Mouse (Mus musculus) CH12.LX (cell line): ENCODE measurements at regions not wholly inside any gene's neighbourhood (a gene's known extent, or its start where the extent isn't known, plus 50 kb on each side); places are given as distances from the start of the nearest gene placed in this dataset.

Experiments used
- DNase-seq: peaks from one replicate; pipeline ENCODE4 v3.0.0-alpha.2; 2013; ENCODE audit errors: extremely low read depth
- H3K27ac ChIP-seq: 2 replicates; pipeline ENCODE4 v1.5.1; 2012; ENCODE audit warnings: low read depth, mild to moderate bottlenecking, control low read depth, moderate library complexity; ENCODE audit not compliant: insufficient read depth
- H3K27me3 ChIP-seq: replicated peaks from 2 replicates; pipeline ENCODE3; 2012; ENCODE audit warnings: inconsistent platforms
- H3K36me3 ChIP-seq, 2 experiments: replicated peaks in 1 of 2; 2 replicates each; pipeline versions ENCODE3 to v1.6.1; 2012; ENCODE audit warnings: inconsistent platforms in 1 of 2, low read length in 1 of 2, mild to moderate bottlenecking in 1 of 2, mixed read lengths in 1 of 2, moderate library complexity in 1 of 2; ENCODE audit not compliant: control insufficient read depth in 1 of 2, insufficient read depth in 1 of 2
- H3K4me1 ChIP-seq, 2 experiments: 2 replicates each; pipeline ENCODE4 v1.6.1; 2012; ENCODE audit warnings: inconsistent platforms in 1 of 2, moderate library complexity in 1 of 2; ENCODE audit not compliant: insufficient read depth in 2 of 2, control insufficient read depth in 1 of 2
- H3K4me2 ChIP-seq: 2 replicates; pipeline ENCODE4 v1.6.1; 2012; ENCODE audit warnings: low read depth, mild to moderate bottlenecking, control low read depth; ENCODE audit not compliant: poor library complexity, insufficient read depth, severe bottlenecking
- H3K4me3 ChIP-seq, 3 experiments: fragments of 150-350 bp in 1 of 3; sonication (generic) in 1 of 3; replicated peaks in 1 of 3; 2 replicates each; pipeline versions ENCODE3 to v1.5.1; 2011 to 2012; ENCODE audit warnings: low read depth in 2 of 3, low read length in 2 of 3, mild to moderate bottlenecking in 2 of 3, moderate library complexity in 2 of 3, control low read depth in 1 of 3, improper control_type of control experiment in 1 of 3, inconsistent platforms in 1 of 3, mixed read lengths in 1 of 3; ENCODE audit not compliant: poor library complexity in 1 of 3
- H3K79me2 ChIP-seq: replicated peaks from 2 replicates; pipeline ENCODE4 v1.6.1; 2012; ENCODE audit warnings: mild to moderate bottlenecking, moderate library complexity; ENCODE audit not compliant: control insufficient read depth, poor library complexity, insufficient read depth, severe bottlenecking; ENCODE audit errors: extremely low read depth
- H3K9ac ChIP-seq: 2 replicates; pipeline ENCODE4 v1.6.1; 2012; ENCODE audit warnings: low read depth, mild to moderate bottlenecking, control low read depth, moderate library complexity; ENCODE audit not compliant: insufficient read depth
- H3K9me3 ChIP-seq: replicated peaks from 2 replicates; pipeline ENCODE3; 2012; ENCODE audit warnings: low read length, inconsistent platforms, mixed read lengths
- BHLHE40 ChIP-seq: IDR thresholded peaks from 2 replicates; pipeline ENCODE4 v1.6.1; 2011; ENCODE audit warnings: mild to moderate bottlenecking, low read depth, low read length, improper control_type of control experiment
- CHD2 ChIP-seq: IDR thresholded peaks from 2 replicates; pipeline ENCODE4 v1.6.1; 2011; ENCODE audit warnings: low read length, improper control_type of control experiment
- ELF1 ChIP-seq: IDR thresholded peaks from 2 replicates; pipeline ENCODE4 v1.6.1; 2014; ENCODE audit warnings: low read depth, mild to moderate bottlenecking, inconsistent platforms, low read length, improper control_type of control experiment
- EP300 ChIP-seq: IDR thresholded peaks from 2 replicates; pipeline ENCODE4 v1.6.1; 2011; ENCODE audit warnings: low read length, improper control_type of control experiment
- ETS1 ChIP-seq: conservative IDR thresholded peaks from 2 replicates; pipeline ENCODE4 v1.6.1; 2012; ENCODE audit warnings: low read depth, mild to moderate bottlenecking, inconsistent platforms, low read length, improper control_type of control experiment, moderate library complexity
- GABPA ChIP-seq: IDR thresholded peaks from 2 replicates; pipeline ENCODE4 v1.6.1; 2012; ENCODE audit warnings: low read depth, low read length, improper control_type of control experiment, inconsistent platforms; ENCODE audit not compliant: insufficient replicate concordance
- IRF4 ChIP-seq: IDR thresholded peaks from 2 replicates; pipeline ENCODE4 v1.6.1; 2014; ENCODE audit warnings: low read depth, mild to moderate bottlenecking, inconsistent platforms, low read length, improper control_type of control experiment
- JUN ChIP-seq: IDR thresholded peaks from 2 replicates; pipeline ENCODE4 v1.6.1; 2011; ENCODE audit warnings: low read depth, mild to moderate bottlenecking, low read length, improper control_type of control experiment, moderate library complexity; ENCODE audit not compliant: insufficient read depth
- JUND ChIP-seq: conservative IDR thresholded peaks from 2 replicates; pipeline ENCODE4 v1.6.1; 2011; ENCODE audit warnings: low read depth, low read length, improper control_type of control experiment
- MAFK ChIP-seq: IDR thresholded peaks from 2 replicates; pipeline ENCODE4 v1.6.1; 2011; ENCODE audit warnings: low read length, improper control_type of control experiment; ENCODE audit not compliant: insufficient replicate concordance
- MAZ ChIP-seq: IDR thresholded peaks from 2 replicates; pipeline ENCODE4 v1.6.1; 2012; ENCODE audit warnings: low read depth, mild to moderate bottlenecking, inconsistent platforms, low read length, improper control_type of control experiment, moderate library complexity
- MEF2A ChIP-seq: IDR thresholded peaks from 2 replicates; pipeline ENCODE4 v1.6.1; 2014; ENCODE audit warnings: low read depth, mild to moderate bottlenecking, inconsistent platforms, low read length, improper control_type of control experiment, borderline replicate concordance
- MXI1 ChIP-seq: IDR thresholded peaks from 2 replicates; pipeline ENCODE4 v1.6.1; 2011; ENCODE audit warnings: mild to moderate bottlenecking, low read depth, low read length, improper control_type of control experiment
- NELFE ChIP-seq: IDR thresholded peaks from 2 replicates; pipeline ENCODE4 v1.6.1; 2011; ENCODE audit warnings: low read depth, low read length, improper control_type of control experiment
- PAX5 ChIP-seq: IDR thresholded peaks from 2 replicates; pipeline ENCODE4 v1.6.1; 2012; ENCODE audit warnings: low read length, inconsistent platforms, mixed read lengths
- POLR2AphosphoS2 ChIP-seq: IDR thresholded peaks from 2 replicates; pipeline ENCODE4 v1.6.1; 2011; ENCODE audit warnings: low read depth, low read length, improper control_type of control experiment
- RAD21 ChIP-seq: IDR thresholded peaks from 2 replicates; pipeline ENCODE4 v1.6.1; 2011; ENCODE audit warnings: low read depth, mild to moderate bottlenecking, low read length, improper control_type of control experiment, moderate library complexity
- RCOR1 ChIP-seq: conservative IDR thresholded peaks from 2 replicates; pipeline ENCODE4 v1.6.1; 2012; ENCODE audit warnings: low read depth, mild to moderate bottlenecking, inconsistent platforms, low read length, improper control_type of control experiment
- SIN3A ChIP-seq: IDR thresholded peaks from 2 replicates; pipeline ENCODE4 v1.6.1; 2012; ENCODE audit warnings: low read length, improper control_type of control experiment, inconsistent platforms
- SMC3 ChIP-seq: IDR thresholded peaks from 2 replicates; pipeline ENCODE4 v1.6.1; 2011; ENCODE audit warnings: low read depth, low read length, improper control_type of control experiment
- TBP ChIP-seq: conservative IDR thresholded peaks from 2 replicates; pipeline ENCODE4 v1.6.1; 2011; ENCODE audit warnings: low read depth, low read length, improper control_type of control experiment
- UBTF ChIP-seq: IDR thresholded peaks from 2 replicates; pipeline ENCODE4 v1.6.1; 2012; ENCODE audit warnings: low read depth, mild to moderate bottlenecking, inconsistent platforms, low read length, improper control_type of control experiment, moderate library complexity
- USF1 ChIP-seq: IDR thresholded peaks from 2 replicates; pipeline ENCODE4 v1.6.1; 2014; ENCODE audit warnings: low read depth, mild to moderate bottlenecking, inconsistent platforms, low read length, improper control_type of control experiment
- USF2 ChIP-seq: conservative IDR thresholded peaks from 2 replicates; pipeline ENCODE4 v1.6.1; 2011; ENCODE audit warnings: low read depth, low read length, improper control_type of control experiment
- ZC3H11A ChIP-seq: IDR thresholded peaks from 2 replicates; pipeline ENCODE4 v1.6.1; 2012; ENCODE audit warnings: low read depth, mild to moderate bottlenecking, inconsistent platforms, low read length, improper control_type of control experiment
- ZKSCAN1 ChIP-seq: IDR thresholded peaks from 2 replicates; pipeline ENCODE4 v1.6.1; 2012; ENCODE audit warnings: low read depth, inconsistent platforms, low read length, improper control_type of control experiment, borderline replicate concordance
- ZMIZ1 ChIP-seq: IDR thresholded peaks from 2 replicates; pipeline ENCODE4 v1.6.1; 2012; ENCODE audit warnings: low read depth, mild to moderate bottlenecking, inconsistent platforms, low read length, improper control_type of control experiment
- dilution Hi-C: fragments of 300-500 bp; cut with MboI; formaldehyde crosslinking; loops from 2 replicates; pipeline ENCODE4 v1.14.3; 2020; ENCODE audit warnings: low sequenced_read_pairs; ENCODE audit not compliant: extremely low pct_unique_long_range_greater_than_20kb, extremely low pct_ligation_motif_present
- in situ Hi-C: fragments of 300-500 bp; cut with MboI; formaldehyde crosslinking; loops from 3 replicates; pipeline ENCODE4 v1.14.3; 2019; ENCODE audit warnings: low sequenced_read_pairs, low pct_ligation_motif_present, low pct_unique_long_range_greater_than_20kb, mixed read lengths

DNA sequence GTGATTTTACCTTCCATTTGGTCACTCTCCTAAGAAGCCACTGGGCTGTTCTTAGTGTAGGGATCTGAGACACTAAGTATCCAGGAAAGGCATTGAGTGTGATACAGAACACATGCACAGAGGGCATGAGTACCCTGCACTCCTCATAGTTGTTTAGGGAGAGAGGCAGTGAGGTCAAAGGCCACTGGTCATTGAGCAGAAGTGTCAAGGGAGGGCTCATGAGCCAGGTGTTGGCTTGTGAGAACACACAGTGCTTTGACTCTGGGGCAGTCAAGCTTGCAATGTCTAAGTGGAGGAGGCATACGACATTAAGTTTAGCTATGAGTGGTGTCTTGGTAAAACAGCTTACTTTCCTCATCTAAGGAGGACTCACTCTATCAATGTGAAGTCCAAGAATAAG lies 65.9 kb upstream of the Plpp4 start:
- H3K4me2 ChIP-seq: no peak overlapping the region
- no peaks in the 10 kb centered on the region for H3K79me2 ChIP-seq
- dilution Hi-C loops: no loop called here

DNA sequence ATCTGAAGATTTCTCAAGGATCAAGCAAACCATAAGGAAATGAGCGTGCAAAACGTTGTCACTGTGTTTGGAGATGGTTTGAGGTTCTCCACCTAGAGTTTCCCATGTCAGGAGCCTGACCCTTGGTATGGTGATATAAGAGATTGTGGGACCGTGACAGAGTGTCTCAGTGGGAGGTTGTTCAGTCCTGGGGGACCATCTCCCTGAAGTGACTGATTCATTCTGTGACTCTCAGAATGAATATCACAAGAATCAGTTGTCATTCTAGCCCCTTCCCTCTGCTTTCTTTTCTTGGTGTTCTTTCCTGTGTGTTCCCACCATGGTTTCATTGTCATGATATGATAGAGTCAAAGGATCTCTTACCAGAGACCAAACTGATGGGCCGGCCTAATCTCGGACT lies 49.8 kb upstream of the Plpp4 start:
- Histone ChIP-seq H3K9me3 (no peaks in the 10 kb centered on the region), H3K4me3 (no peak overlapping the region), H3K9ac (no peak overlapping the region), H3K4me2 (no peak overlapping the region), H3K36me3 (no peaks in the 10 kb centered on the region), H3K27ac (no peak overlapping the region), H3K4me1 (no peaks in the 10 kb centered on the region), H3K79me2 (no peaks in the 10 kb centered on the region), H3K27me3 (peaks cover 73% of the 10 kb centered on the region)
- DNase-seq: peak; percentile 2
- dilution Hi-C loops: no loop called here
- in situ Hi-C loops: no loop called here
- no peak for TF ChIP-seq MXI1
- no peak for TF ChIP-seq MAZ
- TF ChIP-seq ZMIZ1: no peak
- peak; percentile 75 for TF ChIP-seq EP300
- peak; percentile 67 for TF ChIP-seq IRF4
- TF ChIP-seq PAX5: no peak
- TF ChIP-seq JUN: peak; percentile 60
- no peak for TF ChIP-seq POLR2AphosphoS2
- no peak for TF ChIP-seq TBP
- TF ChIP-seq JUND: peak; percentile 62
- TF ChIP-seq SIN3A: no peak
- TF ChIP-seq MAFK: 0 out of 2 replicates have a peak, but pooled peaks have one; percentile 32
- no peak for TF ChIP-seq UBTF
- peak; percentile 66 for TF ChIP-seq BHLHE40
- no peak for TF ChIP-seq GABPA
- no peak for TF ChIP-seq RAD21

More for the DNA sequence above, 65.9 kb upstream of the Plpp4 start:
- Histone ChIP-seq H3K9me3 (no peaks in the 10 kb centered on the region), H3K9ac (no peak overlapping the region), H3K36me3 (no peaks in the 10 kb centered on the region), H3K27me3 (peaks cover 60% of the 10 kb centered on the region), H3K27ac (no peak overlapping the region), H3K4me1 (no peaks in the 10 kb centered on the region; a peak in 1 of 4 replicates), H3K4me3 (no peak overlapping the region)
- TF ChIP-seq ETS1 (no peak), JUN (no peak), MXI1 (no peak), ELF1 (no peak), ZC3H11A (no peak), USF1 (no peak), USF2 (no peak), RAD21 (no peak), MEF2A (no peak), SMC3 (no peak), RCOR1 (no peak), CHD2 (no peak), NELFE (no peak), ZKSCAN1 (no peak), SIN3A (no peak)
- DNase-seq: no peak
- in situ Hi-C loops: no loop called here
